Mouse (Mus musculus): Measurements from ENCODE around the gene Tmem178.

The Tmem178 gene

DNA sequence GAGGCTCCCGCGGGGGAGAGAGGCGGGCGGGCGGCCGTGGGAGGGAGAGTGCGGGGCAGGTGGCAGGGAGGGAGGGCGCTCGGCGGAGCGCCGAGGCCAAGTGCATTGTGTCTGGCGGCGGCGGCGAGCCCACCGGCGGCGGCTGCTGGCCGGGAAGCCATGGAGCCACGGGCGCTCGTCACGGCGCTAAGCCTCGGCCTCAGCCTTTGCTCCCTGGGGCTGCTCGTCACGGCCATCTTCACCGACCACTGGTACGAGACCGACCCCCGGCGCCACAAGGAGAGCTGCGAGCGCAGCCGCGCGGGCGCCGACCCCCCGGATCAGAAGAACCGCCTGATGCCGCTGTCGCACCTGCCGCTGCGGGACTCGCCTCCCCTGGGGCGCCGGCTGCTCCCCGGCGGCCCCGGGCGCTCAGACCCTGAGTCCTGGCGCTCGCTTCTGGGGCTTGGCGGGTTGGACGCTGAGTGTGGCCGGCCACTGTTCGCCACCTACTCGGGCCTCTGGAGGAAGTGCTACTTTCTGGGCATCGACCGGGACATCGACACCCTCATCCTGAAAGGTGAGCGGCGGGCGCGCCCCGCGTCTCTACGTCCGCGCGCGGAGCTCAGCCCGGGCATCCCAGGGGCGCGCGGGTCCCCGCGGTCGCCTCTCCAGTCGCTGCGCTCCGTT, at the start of gene Tmem178:
Gene Tmem178, plus strand, starts transcription at position 103 of the 669 bp plus-strand sequence.
- DNase-seq (ENCODE audit: low spot score in 2 of 2): peak in 1 of 2 experiments; percentile 33

GRCm38 (mm10) chr17:80896481-80896880, 48.0 kb upstream of the Tmem178 start:
- no peak for DNase-seq (ENCODE audit: low spot score in 2 of 2)

DNA sequence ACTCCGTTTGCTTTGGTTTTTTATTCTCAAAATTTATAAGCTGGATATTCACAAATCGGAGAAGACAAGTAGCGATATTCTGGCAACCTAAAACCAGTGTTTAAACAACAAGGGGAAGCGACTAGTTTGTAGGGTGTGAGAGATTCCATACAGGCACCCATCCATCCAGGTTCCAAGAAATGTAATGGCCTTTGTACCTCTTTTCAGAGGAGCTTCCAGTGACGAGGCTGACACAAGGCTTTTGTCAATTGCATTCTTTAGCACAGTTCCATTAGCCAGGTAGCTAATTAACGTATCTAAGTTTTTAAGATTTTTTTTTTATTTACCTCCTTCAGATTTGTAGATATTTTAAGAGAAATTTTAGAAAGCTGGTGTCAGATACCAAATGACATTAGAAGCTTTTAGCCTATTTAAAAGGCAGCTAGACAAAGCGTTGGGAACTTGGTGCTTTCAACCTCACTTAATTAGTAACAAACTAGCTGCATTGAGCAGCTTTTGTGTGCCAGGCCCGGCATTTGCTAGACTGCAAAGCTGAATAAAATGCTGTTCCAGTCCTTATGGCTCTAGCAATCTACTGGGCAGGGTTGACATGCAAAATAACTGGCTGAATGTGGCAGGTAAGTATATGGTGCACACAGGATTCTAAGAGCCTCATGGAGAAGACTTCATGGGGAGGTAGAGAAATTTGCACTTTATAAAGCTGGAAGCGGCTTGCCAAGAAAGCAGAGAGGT, 46.6 kb upstream of the Tmem178 start:
- no peak for DNase-seq (ENCODE audit: low spot score in 2 of 2)

DNA sequence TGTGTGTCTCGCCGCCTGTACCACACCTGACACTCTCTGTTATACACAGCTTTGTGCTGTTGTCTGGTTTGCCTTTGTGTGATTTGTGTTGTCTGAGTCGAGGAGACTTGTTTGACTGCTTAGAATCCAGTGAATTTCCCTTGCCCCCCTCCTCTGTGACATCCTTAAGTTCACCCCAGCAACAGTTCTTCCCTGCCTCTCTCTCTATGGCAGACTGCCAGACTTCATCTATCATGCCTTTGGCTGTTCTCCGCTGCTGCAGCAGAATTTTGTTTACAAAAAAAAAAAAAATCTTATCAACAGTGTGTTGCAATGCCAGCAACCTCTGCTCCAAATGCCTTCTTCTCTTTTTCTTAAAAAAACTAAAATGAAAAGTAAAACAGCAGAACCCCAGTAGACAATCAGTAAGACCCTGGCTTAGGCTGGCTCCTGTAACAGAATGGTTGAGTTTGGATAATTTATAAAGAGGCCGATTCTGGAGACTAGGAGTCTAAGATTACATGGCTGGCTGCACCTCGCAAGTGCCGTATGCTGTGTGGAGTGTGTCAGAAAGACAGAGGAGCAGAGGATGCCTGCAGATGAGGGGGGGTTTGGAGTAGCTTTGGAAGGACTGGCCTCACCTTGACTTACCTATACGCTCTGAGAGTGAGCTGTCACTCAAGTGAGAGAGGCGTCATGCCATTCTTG, 44.8 kb upstream of the Tmem178 start:
- no peak for DNase-seq (ENCODE audit: low spot score in 2 of 2)

GRCm38 (mm10) chr17:80900200-80900520, 44.3 kb upstream of the Tmem178 start:
- no peak for DNase-seq (ENCODE audit: low spot score in 2 of 2)

GRCm38 (mm10) chr17:80901885-80902284, 42.5 kb upstream of the Tmem178 start:
- DNase-seq (ENCODE audit: low spot score in 2 of 2): no peak

GRCm38 (mm10) chr17:80903121-80903875, 41.1 kb upstream of the Tmem178 start:
- no peak for DNase-seq (ENCODE audit: low spot score in 2 of 2)

DNA sequence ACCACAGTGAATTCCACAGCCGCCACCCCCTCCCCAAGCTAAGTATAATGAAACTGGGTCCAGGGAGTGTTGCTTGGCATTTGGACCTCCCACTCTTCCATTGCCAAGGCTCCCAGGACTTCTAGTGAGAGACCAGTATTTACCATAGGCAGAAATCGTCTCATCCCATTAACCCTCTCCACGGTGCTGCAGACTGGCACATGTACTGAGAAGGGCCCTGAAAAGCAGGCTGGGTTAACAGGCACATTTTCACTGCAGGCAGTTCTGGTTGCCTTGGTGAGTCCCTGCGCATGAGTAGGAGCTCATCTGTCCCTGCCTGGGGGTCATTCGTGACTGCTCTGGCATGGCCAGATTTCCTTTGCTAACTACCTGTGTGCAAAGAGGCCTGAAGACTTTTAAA, 40.4 kb upstream of the Tmem178 start:
- DNase-seq (ENCODE audit: low spot score in 2 of 2): no peak

GRCm38 (mm10) chr17:80915666-80916065, 28.8 kb upstream of the Tmem178 start:
- no peak for DNase-seq (ENCODE audit: low spot score in 2 of 2)

GRCm38 (mm10) chr17:80919261-80919660, 25.2 kb upstream of the Tmem178 start:
- DNase-seq (ENCODE audit: low spot score in 2 of 2): no peak

- DNase-seq (ENCODE audit: low spot score in 2 of 2): peak in 1 of 2 experiments; percentile 45
These were observed 22.9 kb upstream of the Tmem178 start for GRCm38 (mm10) chr17:80921286-80922134.

GRCm38 (mm10) chr17:80925554-80925953, 18.9 kb upstream of the Tmem178 start:
- no peak for DNase-seq (ENCODE audit: low spot score in 2 of 2)

DNA sequence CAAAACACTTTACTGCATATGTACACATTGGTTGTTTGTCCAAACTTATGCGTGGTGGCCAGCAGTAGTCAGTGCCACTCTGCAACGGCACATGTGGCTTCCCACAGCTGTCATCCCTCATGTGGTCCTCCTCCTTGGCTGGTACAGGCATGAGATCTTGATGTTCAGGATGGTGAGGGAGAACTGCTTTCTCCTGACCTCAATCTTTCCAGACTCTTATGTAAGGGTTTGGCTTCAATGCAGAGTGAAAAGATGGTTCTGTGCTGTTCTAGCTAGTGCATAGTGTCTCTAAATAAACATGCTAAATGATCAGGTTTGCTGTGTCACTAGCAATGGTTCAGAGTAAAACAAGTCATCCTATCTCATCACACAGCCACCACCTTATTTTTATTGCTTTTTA, 17.3 kb upstream of the Tmem178 start:
- DNase-seq (ENCODE audit: low spot score in 2 of 2): no peak

- no peak for DNase-seq (ENCODE audit: low spot score in 2 of 2)
These were observed 11.7 kb upstream of the Tmem178 start for GRCm38 (mm10) chr17:80932716-80933115.

DNA sequence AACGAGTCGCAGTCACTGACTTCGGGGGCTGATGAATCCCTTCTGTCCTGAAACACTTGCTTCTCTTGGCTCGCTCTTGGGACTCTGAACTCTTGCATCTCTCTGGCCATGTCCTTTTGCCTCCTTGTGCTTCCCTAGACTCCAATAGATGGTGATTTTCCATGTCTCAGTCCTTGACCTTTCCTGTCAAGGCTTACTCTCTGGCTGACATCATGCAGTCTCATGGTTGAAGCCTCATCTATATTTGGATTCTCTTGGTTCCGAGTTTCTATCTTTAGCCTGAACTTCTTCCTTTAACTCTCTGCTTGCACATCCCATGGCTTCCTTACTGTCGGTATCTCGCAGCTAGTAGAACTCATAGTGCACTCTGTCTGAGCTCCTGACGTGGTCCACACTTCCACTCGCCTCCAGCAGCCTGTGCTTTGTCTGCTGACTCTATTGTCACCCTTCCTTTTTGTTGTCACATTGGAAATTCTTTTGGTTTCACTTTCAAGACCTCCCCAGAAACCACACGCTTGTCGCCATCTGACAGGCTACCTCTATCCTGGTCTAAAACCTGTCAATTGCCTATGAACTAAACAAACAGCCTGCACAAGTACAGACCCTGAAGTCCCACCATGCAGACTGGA, 10.9 kb upstream of the Tmem178 start:
- no peak for DNase-seq (ENCODE audit: low spot score in 2 of 2)

DNA sequence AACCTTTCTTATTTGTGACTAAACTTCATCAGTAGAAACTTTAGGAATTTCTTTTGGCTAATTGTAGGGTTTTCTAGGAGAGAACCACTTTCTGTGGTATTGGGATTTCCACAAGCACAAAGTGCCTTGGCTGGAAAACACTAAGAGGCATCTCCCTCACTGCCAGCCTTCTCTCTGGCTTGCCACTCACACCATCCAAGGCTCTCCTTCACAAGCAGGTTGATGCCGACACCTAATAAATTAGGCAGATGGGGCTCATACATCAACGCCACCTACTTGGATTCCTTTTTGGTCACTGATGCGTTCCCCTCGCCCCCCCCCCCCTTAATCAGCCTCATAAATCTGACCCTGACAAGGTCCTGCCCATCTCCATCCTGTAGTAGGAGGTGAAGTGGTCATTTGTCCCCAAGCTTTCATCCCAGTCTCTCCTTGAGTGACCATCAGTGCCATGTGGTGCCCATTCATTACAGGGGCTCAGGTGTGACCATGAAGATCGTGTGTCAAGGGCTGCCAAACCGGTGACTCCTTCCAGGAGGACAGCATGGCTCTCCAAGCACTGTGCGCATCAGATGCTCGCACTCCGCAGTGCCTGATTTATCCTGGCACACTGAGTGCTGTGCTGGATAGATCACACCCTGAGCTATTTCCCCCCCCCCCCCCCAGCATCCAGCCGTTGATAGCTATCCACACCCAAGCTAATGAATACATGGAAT, 8.5 kb upstream of the Tmem178 start:
- no peak for DNase-seq (ENCODE audit: low spot score in 2 of 2)

- DNase-seq (ENCODE audit: low spot score in 2 of 2): no peak
These were observed 7.9 kb upstream of the Tmem178 start for GRCm38 (mm10) chr17:80936521-80936920.

DNA sequence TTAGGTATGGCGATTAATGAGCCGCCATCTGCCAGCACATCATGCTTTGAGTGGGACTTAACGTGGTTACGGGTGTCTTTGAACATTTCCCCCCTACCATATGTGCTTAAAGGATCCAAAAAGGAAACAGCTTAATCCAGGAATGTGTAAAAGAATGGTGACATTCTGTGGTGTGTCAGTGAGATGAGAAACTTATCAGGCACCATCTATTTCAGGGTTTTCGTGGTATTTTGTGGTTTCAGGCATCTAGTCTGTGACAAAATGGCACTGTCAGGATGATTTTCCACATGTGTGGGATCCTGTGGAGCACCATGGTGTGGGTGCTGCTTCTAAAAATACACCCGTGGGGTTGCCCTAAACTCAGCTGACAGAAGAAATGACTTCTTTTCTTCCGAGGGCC, 4.6 kb upstream of the Tmem178 start:
- DNase-seq (ENCODE audit: low spot score in 2 of 2): peak in 1 of 2 experiments; percentile 36

- DNase-seq (ENCODE audit: low spot score in 2 of 2): peak in 1 of 2 experiments; percentile 31
These were observed 2.6 kb upstream of the Tmem178 start for GRCm38 (mm10) chr17:80941857-80942256.
